Mouse (Mus musculus): ENCODE results near the gene P3h3. TPM values are rescaled to one million over a fixed set of nuclear protein-coding genes. Genes with fewer than 3 reads are reported as not detected.

Gene P3h3
- polyA plus RNA-seq, 1 experiment, result 9.3 TPM

DNA sequence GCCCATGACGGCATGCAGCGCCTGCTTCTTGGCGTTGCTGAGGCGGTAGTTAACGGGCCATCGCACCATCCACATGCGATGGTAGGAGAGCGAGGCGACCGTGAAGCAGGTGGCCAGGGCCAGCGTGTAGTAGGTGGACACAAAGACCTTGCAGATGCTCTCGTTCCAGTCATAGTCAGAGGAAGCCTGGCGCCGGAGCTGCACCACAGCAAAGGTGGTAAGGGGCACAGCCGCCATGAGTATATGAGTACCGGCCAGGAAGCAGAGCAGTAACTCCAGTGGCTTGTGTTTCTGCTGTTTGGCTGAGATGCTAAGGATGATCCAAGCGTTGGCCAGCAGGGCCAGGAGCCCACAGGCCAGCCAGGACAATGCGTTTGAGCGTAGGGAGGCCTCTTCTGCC, 3.7 kb upstream of the P3h3 start:
- 94% methylated on average over 19 of the region's 19 CpGs for WGBS
- TF ChIP-seq POLR2A (IDR thresholded peaks at IDR 0.05; ENCODE audit: low read depth, low read length) (no peak), CTCF (IDR thresholded peaks at IDR 0.05; ENCODE audit: extremely low read depth, insufficient read depth, insufficient read length, insufficient replicate concordance) (no peak)
- H3K27ac ChIP-seq (ENCODE audit: insufficient read depth, low read length), result no peak overlapping the region
- H3K36me3 ChIP-seq (ENCODE audit: control insufficient read depth, insufficient read depth, low read length), result no peaks in the 10 kb centered on the region
- H3K4me3 ChIP-seq (ENCODE audit: extremely low read depth, insufficient read depth, insufficient read length), result no peak overlapping the region
- no peak for DNase-seq (ENCODE audit: low read depth in 1 of 2, low spot score in 2 of 2)
- peaks cover 8% of the 10 kb centered on the region for H3K4me1 ChIP-seq (ENCODE audit: control insufficient read depth, insufficient read depth, insufficient read length)
- H3K27me3 ChIP-seq (ENCODE audit: control insufficient read depth, insufficient read depth, low read length), result peaks cover 21% of the 10 kb centered on the region

DNA sequence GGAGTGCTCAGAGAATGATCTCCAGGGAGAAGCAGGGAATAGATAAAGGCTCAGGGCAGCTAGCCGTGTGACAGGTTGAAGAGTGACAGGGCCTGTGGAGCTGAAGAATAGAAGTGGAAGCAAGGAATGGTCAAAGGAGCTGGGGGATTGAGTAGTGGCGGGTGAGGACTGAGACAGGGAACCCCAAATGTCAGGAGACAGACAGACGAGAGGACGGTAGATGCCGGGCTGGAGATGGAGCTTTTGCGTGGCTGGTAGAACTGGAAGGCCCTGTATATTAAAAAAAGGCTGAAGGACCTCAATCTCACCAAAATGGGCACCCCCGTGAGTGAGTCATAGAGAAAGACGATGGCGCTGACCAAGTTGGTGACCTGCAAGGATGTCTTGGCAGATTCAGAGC, 3.0 kb upstream of the P3h3 start:
- Histone ChIP-seq H3K36me3 (ENCODE audit: control insufficient read depth, insufficient read depth, low read length) (no peaks in the 10 kb centered on the region), H3K4me1 (ENCODE audit: control insufficient read depth, insufficient read depth, insufficient read length) (peaks cover 8% of the 10 kb centered on the region), H3K4me3 (ENCODE audit: extremely low read depth, insufficient read depth, insufficient read length) (no peak overlapping the region), H3K27ac (ENCODE audit: insufficient read depth, low read length) (no peak overlapping the region), H3K27me3 (ENCODE audit: control insufficient read depth, insufficient read depth, low read length) (peaks cover 21% of the 10 kb centered on the region)
- WGBS, result 92% methylated on average over 9 of the region's 9 CpGs
- TF ChIP-seq CTCF (IDR thresholded peaks at IDR 0.05; ENCODE audit: extremely low read depth, insufficient read depth, insufficient read length, insufficient replicate concordance), result no peak
- no peak for TF ChIP-seq POLR2A (IDR thresholded peaks at IDR 0.05; ENCODE audit: low read depth, low read length)
- DNase-seq (ENCODE audit: low read depth in 1 of 2, low spot score in 2 of 2), result no peak

DNA sequence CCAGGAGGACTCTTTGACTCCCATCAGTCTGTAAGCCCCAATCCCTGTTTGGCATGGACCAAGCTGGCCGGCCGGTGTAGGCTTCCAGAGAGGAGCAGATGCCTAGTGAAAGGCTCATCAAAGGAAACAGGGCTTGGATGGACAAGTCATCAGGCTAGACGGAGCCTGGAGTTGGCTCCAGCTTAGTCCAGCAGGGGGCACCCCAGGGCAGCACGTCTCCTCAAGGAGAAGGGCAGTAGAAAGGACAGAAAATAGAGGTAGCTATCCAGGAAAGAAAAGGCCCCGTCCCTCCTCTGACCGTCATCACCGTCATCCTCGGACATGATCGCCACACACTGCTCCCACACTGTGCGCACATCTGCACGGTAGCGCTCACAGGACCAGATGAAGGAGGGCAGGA, 2.2 kb upstream of the P3h3 start:
- Histone ChIP-seq H3K4me1 (ENCODE audit: control insufficient read depth, insufficient read depth, insufficient read length) (peaks cover 8% of the 10 kb centered on the region), H3K4me3 (ENCODE audit: extremely low read depth, insufficient read depth, insufficient read length) (no peak overlapping the region), H3K27ac (ENCODE audit: insufficient read depth, low read length) (no peak overlapping the region), H3K27me3 (ENCODE audit: control insufficient read depth, insufficient read depth, low read length) (peaks cover 21% of the 10 kb centered on the region), H3K36me3 (ENCODE audit: control insufficient read depth, insufficient read depth, low read length) (no peaks in the 10 kb centered on the region)
- 10% methylated on average over 12 of the region's 12 CpGs for whole genome bisulfite sequencing
- TF ChIP-seq CTCF (IDR thresholded peaks at IDR 0.05; ENCODE audit: extremely low read depth, insufficient read depth, insufficient read length, insufficient replicate concordance) (peak; percentile 90; the same call in 1 of the 2 replicates), POLR2A (IDR thresholded peaks at IDR 0.05; ENCODE audit: low read depth, low read length) (no peak)
- DNase-seq (ENCODE audit: low read depth in 1 of 2, low spot score in 2 of 2), result peak; percentile 40 to 82

DNA sequence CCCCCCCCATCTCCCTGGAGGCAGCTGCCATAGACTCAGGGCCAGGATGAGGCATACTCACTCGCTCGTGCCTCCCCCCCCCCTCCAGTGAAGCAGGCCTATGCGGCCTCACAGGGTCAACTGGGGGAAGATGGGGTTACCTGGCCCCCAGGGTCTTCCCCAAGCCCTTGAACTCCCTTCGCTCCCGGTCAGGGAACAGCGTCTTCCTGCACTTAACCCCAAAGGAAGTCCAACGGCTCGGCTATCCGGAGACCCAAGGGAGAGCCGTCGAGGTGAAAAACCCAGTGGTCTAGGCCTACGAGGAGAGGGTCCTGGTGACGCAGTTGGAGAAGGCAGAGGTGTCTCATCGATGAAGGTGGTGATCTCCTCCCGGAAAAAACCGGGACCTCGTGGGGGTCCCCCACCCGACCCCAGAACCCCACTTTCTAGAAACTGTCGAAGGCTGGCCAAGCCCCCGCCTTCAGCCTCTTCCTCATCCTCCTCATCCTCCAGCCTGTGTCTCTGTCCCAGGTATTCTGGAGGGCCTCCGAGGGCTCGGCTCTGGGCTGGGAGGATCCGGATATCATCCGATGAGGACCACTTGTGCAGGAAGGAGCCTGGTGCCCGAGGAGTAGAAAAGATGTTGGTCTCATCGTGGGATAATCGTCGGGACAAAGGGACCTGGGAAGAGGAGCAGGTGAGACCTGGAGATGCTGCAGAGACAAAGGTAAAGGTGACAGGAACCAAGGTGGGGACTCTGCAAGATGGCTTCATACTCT, 1.2 kb upstream of the P3h3 start:
- H3K27me3 ChIP-seq (ENCODE audit: control insufficient read depth, insufficient read depth, low read length), result peaks cover 19% of the 10 kb centered on the region
- H3K27ac ChIP-seq (ENCODE audit: insufficient read depth, low read length), result no peak overlapping the region
- TF ChIP-seq POLR2A (IDR thresholded peaks at IDR 0.05; ENCODE audit: low read depth, low read length), result no peak
- TF ChIP-seq CTCF (IDR thresholded peaks at IDR 0.05; ENCODE audit: extremely low read depth, insufficient read depth, insufficient read length, insufficient replicate concordance), result no peak
- DNase-seq (ENCODE audit: low read depth in 1 of 2, low spot score in 2 of 2), result no peak
- H3K36me3 ChIP-seq (ENCODE audit: control insufficient read depth, insufficient read depth, low read length), result no peaks in the 10 kb centered on the region
- WGBS, result 84% methylated on average over 25 of the region's 28 CpGs
- H3K4me1 ChIP-seq (ENCODE audit: control insufficient read depth, insufficient read depth, insufficient read length), result peaks cover 8% of the 10 kb centered on the region
- H3K4me3 ChIP-seq (ENCODE audit: extremely low read depth, insufficient read depth, insufficient read length), result no peak overlapping the region

DNA sequence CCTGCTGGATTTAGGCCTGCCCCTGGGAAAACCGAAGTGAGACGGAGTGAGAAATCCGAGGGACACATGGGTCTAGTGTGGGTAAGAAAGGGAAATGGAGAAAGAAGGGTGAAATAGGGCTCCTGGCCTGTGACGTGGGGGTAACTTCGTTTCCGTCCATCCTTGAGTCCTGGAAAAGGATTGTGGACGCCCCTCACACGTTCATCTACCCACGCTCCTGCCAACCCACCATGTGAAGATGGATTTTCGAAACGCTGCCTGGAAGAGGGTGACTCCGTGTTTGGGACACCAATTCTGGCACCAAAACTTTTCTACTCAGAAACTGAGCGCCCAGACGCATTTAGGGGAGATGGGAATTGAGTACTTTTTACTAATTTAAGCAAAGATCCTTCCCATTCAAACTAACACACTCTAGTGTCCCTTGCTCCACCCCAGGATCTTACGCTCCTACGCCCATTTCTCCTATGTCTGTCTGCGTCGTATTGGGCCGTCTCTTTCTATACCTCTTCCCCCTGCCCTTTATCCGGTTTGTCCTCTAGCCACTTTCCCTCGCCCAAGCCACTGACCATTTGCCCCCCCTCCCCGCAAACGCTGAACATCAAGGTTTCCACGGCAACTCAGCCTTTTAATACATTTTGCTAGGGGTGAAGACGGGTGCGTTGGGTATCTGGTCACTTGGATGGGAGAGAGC, 433 bp upstream of the P3h3 start:
- 0 out of 2 replicates have a peak overlapping the region, but pooled peaks have one; percentile 6 for H3K4me3 ChIP-seq (ENCODE audit: extremely low read depth, insufficient read depth, insufficient read length)
- H3K4me1 ChIP-seq (ENCODE audit: control insufficient read depth, insufficient read depth, insufficient read length), result peaks cover 5% of the 10 kb centered on the region
- DNase-seq (ENCODE audit: low read depth in 1 of 2, low spot score in 2 of 2), result no peak
- no peaks in the 10 kb centered on the region for H3K36me3 ChIP-seq (ENCODE audit: control insufficient read depth, insufficient read depth, low read length)
- no peak for TF ChIP-seq POLR2A (IDR thresholded peaks at IDR 0.05; ENCODE audit: low read depth, low read length)
- TF ChIP-seq CTCF (IDR thresholded peaks at IDR 0.05; ENCODE audit: extremely low read depth, insufficient read depth, insufficient read length, insufficient replicate concordance), result no peak
- H3K27ac ChIP-seq (ENCODE audit: insufficient read depth, low read length), result no peak overlapping the region
- WGBS, result 45% methylated on average over 26 of the region's 26 CpGs
- peaks cover 13% of the 10 kb centered on the region for H3K27me3 ChIP-seq (ENCODE audit: control insufficient read depth, insufficient read depth, low read length)

DNA sequence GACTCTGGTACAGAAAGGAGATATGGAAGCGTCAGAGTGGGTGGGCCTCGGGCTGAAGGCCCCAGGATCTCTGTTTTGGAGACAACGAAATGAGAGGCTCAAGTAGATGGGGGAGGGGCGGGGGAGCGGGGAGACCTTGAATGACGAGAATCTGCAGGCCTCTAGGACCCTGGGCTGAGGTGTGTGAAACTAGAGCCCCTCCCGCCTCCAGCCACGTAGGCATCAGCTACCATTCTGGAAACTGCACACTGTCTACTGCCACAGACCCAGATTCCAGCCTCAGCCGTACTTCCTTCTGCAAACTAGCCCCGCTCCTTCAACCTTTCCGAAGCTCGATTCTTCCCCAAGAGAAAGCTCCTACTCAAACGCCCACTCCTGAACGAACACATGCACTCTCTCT, 1.2 kb downstream of the P3h3 start:
- Histone ChIP-seq H3K4me3 (ENCODE audit: extremely low read depth, insufficient read depth, insufficient read length) (no peak overlapping the region), H3K4me1 (ENCODE audit: control insufficient read depth, insufficient read depth, insufficient read length) (peaks cover 4% of the 10 kb centered on the region), H3K27me3 (ENCODE audit: control insufficient read depth, insufficient read depth, low read length) (peaks cover 12% of the 10 kb centered on the region), H3K36me3 (ENCODE audit: control insufficient read depth, insufficient read depth, low read length) (no peaks in the 10 kb centered on the region), H3K27ac (ENCODE audit: insufficient read depth, low read length) (no peak overlapping the region)
- TF ChIP-seq CTCF (IDR thresholded peaks at IDR 0.05; ENCODE audit: extremely low read depth, insufficient read depth, insufficient read length, insufficient replicate concordance) (no peak), POLR2A (IDR thresholded peaks at IDR 0.05; ENCODE audit: low read depth, low read length) (no peak)
- no peak for DNase-seq (ENCODE audit: low read depth in 1 of 2, low spot score in 2 of 2)
- 33% methylated on average over 14 of the region's 14 CpGs for WGBS

DNA sequence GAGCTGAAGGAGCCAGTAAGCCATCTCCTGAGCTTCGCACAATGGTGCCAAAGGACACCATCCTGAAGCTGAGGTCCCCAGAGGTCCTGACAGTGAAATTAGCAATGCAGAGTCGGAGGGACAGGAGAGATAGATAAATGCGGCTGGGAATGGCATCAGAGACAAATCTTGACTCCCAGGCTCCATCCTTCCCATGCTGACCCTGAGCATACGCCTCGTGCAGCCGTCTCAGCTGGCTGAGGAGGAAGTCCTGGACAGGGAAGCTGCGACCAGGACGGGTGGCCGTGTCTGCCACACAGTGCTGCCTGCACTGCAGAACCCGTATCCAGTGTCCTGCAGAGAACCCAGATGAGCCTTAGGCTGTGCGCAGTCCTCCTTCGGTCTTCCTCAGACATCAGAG, 2.9 kb downstream of the P3h3 start:
- peaks cover 12% of the 10 kb centered on the region for H3K27me3 ChIP-seq (ENCODE audit: control insufficient read depth, insufficient read depth, low read length)
- no peak overlapping the region for H3K27ac ChIP-seq (ENCODE audit: insufficient read depth, low read length)
- peaks cover 4% of the 10 kb centered on the region for H3K4me1 ChIP-seq (ENCODE audit: control insufficient read depth, insufficient read depth, insufficient read length)
- WGBS, result 74% methylated on average over 12 of the region's 12 CpGs
- no peak for TF ChIP-seq POLR2A (IDR thresholded peaks at IDR 0.05; ENCODE audit: low read depth, low read length)
- TF ChIP-seq CTCF (IDR thresholded peaks at IDR 0.05; ENCODE audit: extremely low read depth, insufficient read depth, insufficient read length, insufficient replicate concordance), result no peak
- no peak overlapping the region for H3K4me3 ChIP-seq (ENCODE audit: extremely low read depth, insufficient read depth, insufficient read length)
- no peaks in the 10 kb centered on the region for H3K36me3 ChIP-seq (ENCODE audit: control insufficient read depth, insufficient read depth, low read length)
- no peak for DNase-seq (ENCODE audit: low read depth in 1 of 2, low spot score in 2 of 2)
